Mouse (Mus musculus) C2C12 (cell line): ENCODE measurements at regions not wholly inside any gene's neighbourhood (a gene's known extent, or its start where the extent isn't known, plus 50 kb on each side); places are given as distances from the start of the nearest gene placed in this dataset.

ENCODE experiments used
- CEBPB ChIP-seq: IDR thresholded peaks from one replicate; pipeline ENCODE4 v1.6.1; 2011; ENCODE audit warnings: low read depth, mild to moderate bottlenecking, control low read depth, moderate library complexity
- CTCF ChIP-seq: IDR thresholded peaks from one replicate; pipeline ENCODE4 v1.5.1; 2011; ENCODE audit not compliant: control insufficient read depth, insufficient read depth, insufficient read length
- MAX ChIP-seq: IDR thresholded peaks from one replicate; pipeline ENCODE4 v1.6.1; 2011; ENCODE audit warnings: mild to moderate bottlenecking, control low read depth
- MYOD1 ChIP-seq: IDR thresholded peaks from one replicate; pipeline ENCODE4 v1.6.1; 2011; ENCODE audit warnings: low read depth; ENCODE audit not compliant: control insufficient read depth, insufficient read length
- MYOG ChIP-seq: IDR thresholded peaks from one replicate; pipeline ENCODE4 v1.6.1; 2011; ENCODE audit not compliant: control insufficient read depth, insufficient read length; ENCODE audit errors: extremely low read depth
- USF1 ChIP-seq: IDR thresholded peaks from one replicate; pipeline ENCODE4 v1.6.1; 2011; ENCODE audit warnings: low read depth, mild to moderate bottlenecking, control low read depth, moderate library complexity

- TF ChIP-seq CEBPB, result no peak
- TF ChIP-seq CTCF, result no peak
- TF ChIP-seq USF1, result no peak
- TF ChIP-seq MYOD1, result no peak
- TF ChIP-seq MAX, result no peak
- TF ChIP-seq MYOG, result no peak
Measured at GRCm38 (mm10) chr7:68914344-68914743, 165.3 kb upstream of the Arrdc4 start.
